Mouse (Mus musculus) intestine, embryonic 14.5 days (tissue): ENCODE data around the gene Kcnj14. TPM values are rescaled to one million over a fixed set of nuclear protein-coding genes. Genes with fewer than 3 reads are reported as not detected.

Source experiments
- ATAC-seq: fragments of 200-750 bp; cut with Nextera tagmentation; replicated peaks from 2 replicates; pipeline ENCODE4 v1.8.0; 2017; ENCODE audit warnings: low read depth, moderate number of reproducible peaks, moderate TSS enrichment, moderate library complexity; ENCODE audit not compliant: low FRiP score, low TSS enrichment
- DNase-seq: peaks from one replicate; pipeline ENCODE4 v3.0.0-alpha.2; 2018; ENCODE audit warnings: low spot score
- H3K27ac ChIP-seq: fragments of 300-500 bp; sonication (generic); 2 replicates; pipeline ENCODE4 v1.5.1; 2014; ENCODE audit warnings: low read depth, mild to moderate bottlenecking, control low read depth
- H3K27me3 ChIP-seq: fragments of 300-500 bp; sonication (generic); replicated peaks from 2 replicates; pipeline ENCODE4 v1.6.1; 2014; ENCODE audit warnings: low read length, control low read depth; ENCODE audit not compliant: control insufficient read depth, insufficient read depth
- H3K36me3 ChIP-seq: fragments of 300-500 bp; sonication (generic); 2 replicates; pipeline ENCODE4 v1.6.1; 2014; ENCODE audit warnings: low read length, control low read depth; ENCODE audit not compliant: control insufficient read depth, insufficient read depth
- H3K4me1 ChIP-seq: fragments of 300-500 bp; sonication (generic); replicated peaks from 2 replicates; pipeline ENCODE4 v1.6.1; 2014; ENCODE audit warnings: low read length, control low read depth, mixed read lengths; ENCODE audit not compliant: control insufficient read depth, insufficient read depth
- H3K4me2 ChIP-seq: fragments of 300-500 bp; sonication (generic); 2 replicates; pipeline ENCODE4 v1.6.1; 2014; ENCODE audit warnings: low read length
- H3K4me3 ChIP-seq: fragments of 300-500 bp; sonication (generic); 2 replicates; pipeline ENCODE4 v1.5.1; 2014; ENCODE audit warnings: low read depth, low read length, control low read depth, mixed read lengths
- H3K9ac ChIP-seq: fragments of 300-500 bp; sonication (generic); 2 replicates; pipeline ENCODE4 v1.6.1; 2014; ENCODE audit warnings: mild to moderate bottlenecking, low read length
- H3K9me3 ChIP-seq: fragments of 300-500 bp; sonication (generic); 2 replicates; pipeline ENCODE4 v1.6.1; 2016; ENCODE audit warnings: low read length, control low read depth; ENCODE audit not compliant: control insufficient read depth
- WGBS: fragments of 180-500 bp; shearing (Covaris S2); extraction: QIAGEN DNeasy Blood & Tissue Kit; methylation state at CpG from one replicate; pipeline ENCODE4 v1.1.7; 2014; 5-methylcytosine and 5-hydroxymethylcytosine counted together
- polyA plus RNA-seq: library from polyadenylated mRNA; unstranded; fragments of >200 nt; fragmentation: Nextera tagmentation; extraction: Ambion mirVana; gene quantifications from 2 replicates; pipeline ENCODE4 v1.2.1, GENCODE M21; 2014

Kcnj14 gene
- polyA plus RNA-seq, 1 experiment from 2014 or later, result 1.5 TPM

DNA sequence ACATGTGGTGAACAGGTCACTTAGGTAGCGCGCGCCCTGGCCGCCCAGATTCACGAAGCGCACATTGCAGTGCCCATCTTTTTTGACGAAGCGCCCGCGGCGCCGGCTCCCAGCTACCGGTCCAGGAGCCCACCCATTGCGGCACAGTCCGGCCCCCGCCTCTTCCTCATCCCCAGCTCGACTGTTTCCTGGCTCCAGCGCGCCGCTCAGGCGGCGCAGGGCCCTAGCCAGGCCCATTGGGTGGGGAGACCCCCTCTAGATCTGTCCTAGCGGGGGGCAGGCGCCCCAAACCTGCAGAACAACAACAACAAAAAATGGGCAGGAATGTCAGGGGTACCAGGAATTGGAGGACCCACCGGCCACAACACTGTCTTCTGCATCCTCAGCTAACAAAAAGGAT lies 4.7 kb downstream of the Kcnj14 start:
- WGBS, result 11% methylated on average over 25 of the region's 25 CpGs
- Histone ChIP-seq H3K4me3 (peak overlapping the region; percentile 13), H3K27me3 (no peaks in the 10 kb centered on the region), H3K36me3 (peaks cover 21% of the 10 kb centered on the region), H3K4me1 (peaks cover 5% of the 10 kb centered on the region), H3K9me3 (no peaks in the 10 kb centered on the region), H3K27ac (no peak overlapping the region), H3K4me2 (peak overlapping the region; percentile 44), H3K9ac (no peak overlapping the region)
- ATAC-seq (no peak), DNase-seq (no peak)

DNA sequence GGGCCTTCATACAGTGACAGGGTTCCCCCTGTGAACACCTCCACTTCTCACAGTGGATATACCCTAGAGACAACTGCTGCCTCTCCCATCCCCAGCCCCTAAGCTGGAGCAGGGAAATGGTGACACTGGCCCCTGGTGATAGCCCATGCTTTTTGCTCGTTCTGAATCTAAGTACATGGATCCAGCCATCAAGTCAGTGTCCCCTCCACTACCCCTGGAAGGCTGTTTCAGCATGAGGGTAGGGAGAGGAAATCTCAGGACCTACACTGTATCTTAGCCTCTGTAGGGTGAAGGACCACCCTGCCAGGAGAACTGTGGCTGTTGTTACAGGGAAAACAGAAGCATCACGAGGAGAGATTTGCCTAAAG lies 8.6 kb downstream of the Kcnj14 start:
- Histone ChIP-seq H3K4me3 (no peak overlapping the region), H3K36me3 (peaks cover 19% of the 10 kb centered on the region), H3K9ac (no peak overlapping the region), H3K4me1 (peaks cover 16% of the 10 kb centered on the region), H3K4me2 (no peak overlapping the region), H3K27me3 (no peaks in the 10 kb centered on the region), H3K27ac (no peak overlapping the region), H3K9me3 (no peaks in the 10 kb centered on the region)
- no peak for DNase-seq
- 67% methylated on average over 2 of the region's 2 CpGs for WGBS
- ATAC-seq, result no peak

DNA sequence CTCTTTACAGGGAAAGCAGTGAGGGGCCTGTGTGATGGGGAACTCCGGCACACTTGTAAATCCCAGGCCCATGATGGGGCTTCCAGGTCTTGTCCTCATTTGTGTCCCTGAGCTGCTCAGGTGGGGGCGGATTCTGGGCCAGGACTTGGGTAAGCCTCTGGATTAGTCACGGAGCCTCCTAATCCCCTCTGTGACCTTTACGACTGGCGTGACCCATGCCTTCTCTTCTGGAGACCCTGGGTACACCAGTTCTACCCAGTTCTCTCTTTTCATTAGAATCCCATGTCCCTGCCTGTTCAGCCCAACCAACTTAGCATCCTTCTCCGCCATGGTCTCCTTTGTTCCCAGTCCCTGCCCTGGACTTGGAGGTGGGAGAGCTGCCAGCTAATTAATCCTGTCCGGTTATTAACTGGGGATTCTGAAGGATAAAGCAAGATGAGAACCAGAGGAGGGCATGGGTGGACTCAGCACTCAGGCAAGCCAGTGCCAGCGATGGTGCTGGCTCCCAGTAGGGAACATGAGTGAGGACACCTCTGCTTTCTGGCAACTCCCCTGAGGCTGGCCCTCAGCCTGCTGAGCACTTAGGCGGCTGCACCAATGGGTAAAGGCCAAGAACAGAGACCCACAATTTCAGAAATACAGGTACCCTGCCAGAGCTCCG lies 9.1 kb downstream of the Kcnj14 start:
- 62% methylated on average over 10 of the region's 10 CpGs for WGBS
- H3K9ac ChIP-seq, result no peak overlapping the region
- peaks cover 16% of the 10 kb centered on the region for H3K4me1 ChIP-seq
- no peak overlapping the region for H3K4me3 ChIP-seq
- no peaks in the 10 kb centered on the region for H3K9me3 ChIP-seq
- H3K27ac ChIP-seq, result no peak overlapping the region
- H3K27me3 ChIP-seq, result no peaks in the 10 kb centered on the region
- DNase-seq (no peak), ATAC-seq (no peak)
- peaks cover 24% of the 10 kb centered on the region for H3K36me3 ChIP-seq
- peak overlapping the region; percentile 55; the same call in 1 of the 2 replicates for H3K4me2 ChIP-seq

DNA sequence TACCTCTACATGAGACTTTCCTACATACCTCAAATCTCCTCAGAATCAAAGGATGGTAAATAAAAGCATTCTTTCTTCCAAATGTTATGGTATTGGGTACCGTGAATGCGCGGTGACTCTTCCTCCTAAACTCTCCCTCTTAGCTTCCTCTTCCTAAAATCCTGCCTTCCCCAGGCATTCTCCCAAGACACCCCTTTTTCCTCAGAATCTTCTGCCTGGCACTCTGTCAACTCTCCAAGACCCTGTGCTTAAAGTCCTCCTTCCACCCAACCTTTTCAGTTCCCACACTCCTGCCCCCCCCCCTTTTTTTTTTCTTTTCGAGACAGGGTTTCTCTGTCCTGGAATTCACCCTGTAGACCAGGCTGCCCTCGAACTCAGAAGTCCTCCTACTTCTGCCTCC lies 9.7 kb downstream of the Kcnj14 start:
- WGBS, result 3% methylated on average over 5 of the region's 5 CpGs
- H3K4me3 ChIP-seq, result peak overlapping the region; percentile 25
- no peak overlapping the region for H3K9ac ChIP-seq
- no peak for ATAC-seq
- H3K27me3 ChIP-seq, result no peaks in the 10 kb centered on the region
- H3K27ac ChIP-seq, result no peak overlapping the region; the same call in 1 of the 2 replicates
- H3K4me1 ChIP-seq, result peaks cover 16% of the 10 kb centered on the region
- H3K9me3 ChIP-seq, result no peaks in the 10 kb centered on the region
- no peak for DNase-seq
- H3K4me2 ChIP-seq, result peak overlapping the region; percentile 55
- H3K36me3 ChIP-seq, result peaks cover 30% of the 10 kb centered on the region

DNA sequence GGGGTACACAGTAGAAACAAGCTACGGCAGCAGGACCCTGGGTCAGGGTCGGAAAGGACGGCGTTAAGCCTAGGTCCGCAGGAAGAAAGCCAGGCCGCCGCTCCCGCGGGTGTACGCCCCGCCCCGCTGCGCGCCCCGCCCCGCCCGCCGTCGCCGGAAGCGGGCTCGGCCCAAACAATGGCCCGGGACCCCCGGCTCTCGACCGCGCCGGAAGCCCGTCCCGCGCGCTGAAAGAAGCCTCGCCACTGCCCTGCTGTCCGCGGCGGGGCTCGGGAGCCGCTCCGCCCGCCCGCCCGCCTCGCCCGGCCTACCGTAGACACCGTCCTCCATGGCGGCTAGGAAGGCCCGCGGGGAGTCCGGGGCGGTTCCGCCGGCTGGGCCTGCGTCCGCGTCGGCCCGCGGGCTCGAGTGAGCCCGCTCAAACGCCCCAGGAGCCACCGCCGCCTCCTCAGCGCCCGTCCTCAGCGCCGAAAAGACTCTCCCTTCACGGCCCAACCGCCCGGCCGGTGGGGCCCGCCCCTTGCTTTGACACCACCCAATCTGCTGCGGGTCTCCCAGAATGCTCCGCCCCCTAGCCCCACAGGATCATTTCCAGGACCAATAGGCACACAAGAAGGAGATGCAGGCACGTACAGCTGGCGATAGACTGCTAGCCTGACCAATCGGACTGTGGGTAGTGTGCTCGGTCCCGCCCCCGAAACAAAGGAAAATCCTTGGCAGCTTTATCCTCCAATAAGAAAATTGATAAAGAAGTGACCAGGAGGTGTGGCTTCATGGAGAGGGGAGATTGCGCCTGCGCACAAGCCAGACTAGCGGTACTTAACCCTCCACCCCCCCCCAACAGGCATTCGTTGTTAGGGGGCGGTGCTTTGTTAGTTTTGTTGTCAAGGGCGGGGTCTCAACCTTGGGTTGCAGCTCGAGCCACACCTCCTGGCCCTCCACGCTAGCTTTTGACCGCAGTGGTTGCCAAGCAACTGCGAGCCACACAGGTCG lies 10.5 kb downstream of the Kcnj14 start, which contains the start of gene Cyth2:
Gene Cyth2 (minus strand): TSS at position 795 of the 993 bp plus-strand sequence.
- H3K4me1 ChIP-seq, result peaks cover 16% of the 10 kb centered on the region
- peak within 1 kb of the TSS; percentile 100 for H3K27ac ChIP-seq
- H3K4me2 ChIP-seq, result peak within 1 kb of the TSS; percentile 93
- peak within 1 kb of the TSS; percentile 100 for H3K9ac ChIP-seq
- H3K9me3 ChIP-seq, result no peaks in the 10 kb centered on the region
- WGBS, result under 1% methylated on average over 75 of the region's 92 CpGs
- H3K27me3 ChIP-seq, result no peaks in the 10 kb centered on the region
- peak; percentile 98 for ATAC-seq
- peaks cover 38% of the 10 kb centered on the region for H3K36me3 ChIP-seq
- peak; percentile 100 for DNase-seq
- H3K4me3 ChIP-seq, result peak within 1 kb of the TSS; percentile 95

DNA sequence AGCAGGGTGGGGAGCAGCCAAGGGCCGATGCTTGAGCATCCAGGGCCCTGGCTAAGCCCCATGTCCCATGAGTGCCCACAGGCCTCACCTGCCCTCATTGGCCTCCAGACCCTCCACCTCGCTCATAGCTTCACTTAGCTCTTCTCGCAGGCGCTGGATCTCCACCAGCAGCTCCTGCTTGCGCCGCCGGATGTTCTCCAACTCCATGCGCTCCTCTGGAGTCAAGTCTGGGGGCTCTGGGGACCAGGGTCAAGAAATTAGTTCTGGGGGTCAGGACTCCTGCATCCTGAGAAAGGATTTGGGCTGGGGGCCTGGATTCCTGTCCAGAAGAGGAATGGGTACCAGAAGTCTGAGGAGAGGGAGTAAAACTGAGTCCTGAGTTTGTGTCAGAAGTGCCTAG lies 11.7 kb downstream of the Kcnj14 start:
- H3K27me3 ChIP-seq, result no peaks in the 10 kb centered on the region
- peak overlapping the region; percentile 95 for H3K4me3 ChIP-seq
- H3K27ac ChIP-seq, result no peak overlapping the region
- H3K4me2 ChIP-seq, result peak overlapping the region; percentile 93
- no peak for DNase-seq
- WGBS, result 86% methylated on average over 8 of the region's 8 CpGs
- peaks cover 50% of the 10 kb centered on the region for H3K36me3 ChIP-seq
- no peak for ATAC-seq
- H3K4me1 ChIP-seq, result peaks cover 16% of the 10 kb centered on the region
- H3K9me3 ChIP-seq, result no peaks in the 10 kb centered on the region
- H3K9ac ChIP-seq, result peak overlapping the region; percentile 100

DNA sequence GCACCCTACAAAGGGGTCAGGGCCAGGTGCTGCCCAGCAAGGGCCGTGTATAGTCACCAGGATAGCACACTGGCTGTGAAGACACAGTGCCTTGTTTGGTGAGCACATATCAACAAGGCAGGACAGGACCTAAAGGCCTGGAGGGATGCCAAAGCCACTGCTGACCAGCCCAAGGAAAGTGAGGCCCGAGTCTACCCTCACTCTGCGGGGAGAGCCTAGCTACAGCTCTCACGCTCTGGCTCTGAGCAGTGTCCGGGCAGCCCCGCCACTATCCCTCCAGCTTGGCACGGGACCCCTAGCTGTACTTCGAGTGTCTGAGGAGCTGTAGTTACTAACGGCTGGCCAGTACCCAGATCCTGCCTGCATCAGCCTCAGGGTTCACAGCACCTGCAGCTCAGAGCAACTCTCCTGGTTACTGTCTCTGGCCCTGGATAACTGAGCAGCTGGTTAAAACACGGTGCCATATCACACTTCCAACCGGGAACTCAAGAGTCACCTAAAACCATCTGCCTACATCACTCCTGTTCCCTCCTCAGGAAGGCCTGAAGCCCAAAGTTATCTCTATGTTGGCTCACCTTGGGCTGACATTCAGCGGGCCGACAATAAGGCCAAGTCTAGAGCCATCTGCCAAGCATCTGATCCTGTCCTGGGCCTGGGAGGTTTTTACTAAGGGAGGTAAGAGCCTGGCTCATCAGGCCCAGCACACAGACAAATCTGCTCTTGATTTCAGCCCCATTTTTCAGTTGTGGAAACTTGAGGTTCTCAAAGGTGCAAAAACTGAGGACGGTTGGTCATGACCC lies 15.1 kb downstream of the Kcnj14 start:
- ATAC-seq, result no peak
- H3K4me2 ChIP-seq, result no peak overlapping the region
- peaks cover 9% of the 10 kb centered on the region for H3K4me1 ChIP-seq
- H3K27me3 ChIP-seq, result no peaks in the 10 kb centered on the region
- 0 out of 2 replicates have a peak overlapping the region, but pooled peaks have one; percentile 2 for H3K9ac ChIP-seq
- no peaks in the 10 kb centered on the region for H3K9me3 ChIP-seq
- no peak overlapping the region for H3K27ac ChIP-seq
- no peak for DNase-seq
- WGBS, result 90% methylated on average over 13 of the region's 14 CpGs
- no peak overlapping the region for H3K4me3 ChIP-seq
- peaks cover 64% of the 10 kb centered on the region for H3K36me3 ChIP-seq

DNA sequence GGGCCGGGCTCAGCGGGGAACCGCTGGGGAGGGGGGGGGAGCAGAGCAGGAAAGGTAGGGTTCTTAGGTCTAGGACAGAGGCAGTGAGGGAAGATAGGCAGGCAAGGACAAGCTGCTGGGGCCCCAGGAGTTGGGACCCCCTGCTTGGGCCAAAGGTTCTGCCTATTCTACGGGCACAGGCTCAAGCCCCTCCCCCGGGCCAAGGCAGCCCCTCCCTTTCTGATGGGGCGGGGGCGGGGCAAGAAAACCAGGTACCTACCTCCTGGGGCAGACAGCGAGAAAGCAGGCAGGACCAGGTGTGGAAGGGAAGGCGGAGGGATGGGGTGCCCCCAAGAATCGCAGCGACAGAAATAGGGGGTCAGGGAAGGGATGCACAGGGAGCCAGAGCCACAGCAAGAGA lies 16.1 kb downstream of the Kcnj14 start:
- Histone ChIP-seq H3K9me3 (no peaks in the 10 kb centered on the region), H3K36me3 (peaks cover 64% of the 10 kb centered on the region), H3K27me3 (no peaks in the 10 kb centered on the region), H3K4me3 (no peak overlapping the region), H3K4me1 (peaks cover 9% of the 10 kb centered on the region), H3K27ac (no peak overlapping the region), H3K4me2 (no peak overlapping the region), H3K9ac (no peak overlapping the region)
- WGBS, result 46% methylated on average over 11 of the region's 11 CpGs
- DNase-seq, result no peak
- ATAC-seq, result no peak
